Mouse (Mus musculus) adrenal gland, postnatal 36 days (tissue): ENCODE results near the gene Map2k6. TPM values are rescaled to one million over a fixed set of nuclear protein-coding genes. Genes with fewer than 3 reads are reported as not detected.

Source experiments
- DNase-seq, 2 experiments: peaks; one replicate each; pipeline ENCODE4 v3.0.0; 2021; ENCODE audit warnings: mixed read lengths in 1 of 2
- total RNA-seq, 2 experiments: library from RNA; stranded (reverse); gene quantifications; 2 replicates each; pipeline ENCODE4 v1.2.3; 2021

Gene Map2k6
- total RNA-seq, 2 experiments from 2014 or later: 2.0 to 6.4 TPM

DNA sequence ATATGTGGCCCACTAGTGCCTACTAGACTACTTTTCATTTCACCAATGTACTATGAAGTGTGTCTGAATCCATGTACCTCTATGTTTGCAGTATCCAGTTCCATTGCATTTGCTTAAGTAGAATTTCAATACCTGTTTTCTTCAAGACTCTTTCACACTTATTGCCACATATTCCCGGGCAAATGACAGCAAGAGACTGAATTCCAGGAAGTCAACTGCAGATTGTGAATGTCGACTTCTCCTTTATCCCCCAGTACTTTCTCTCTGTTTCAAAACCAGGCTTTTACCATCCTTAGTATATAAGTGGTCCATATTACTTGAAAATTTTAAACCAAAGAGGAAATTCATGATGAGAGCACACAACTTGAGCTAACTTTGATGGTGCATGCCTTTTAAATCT lies 4.7 kb downstream of the Map2k6 start:
- DNase-seq: no peak

DNA sequence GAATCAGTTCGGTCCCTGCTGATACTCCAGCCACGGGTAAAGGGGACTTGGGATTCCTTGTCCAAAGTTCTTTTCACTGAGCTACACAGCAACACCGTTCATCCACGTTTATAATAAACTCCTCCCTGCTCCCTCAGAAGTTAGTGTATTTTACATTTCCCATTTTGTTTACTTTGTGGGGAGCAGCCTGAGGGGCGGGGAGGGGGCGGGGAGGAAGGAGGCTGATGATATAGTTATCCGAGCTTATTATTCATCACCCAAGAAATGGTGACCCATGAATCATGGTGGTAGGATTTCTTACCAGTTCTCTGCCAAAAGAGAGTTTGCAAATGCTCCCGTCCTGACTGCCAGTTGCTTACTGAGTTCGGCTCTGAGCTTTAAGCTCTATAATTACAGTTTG lies 6.7 kb downstream of the Map2k6 start:
- DNase-seq: no peak

DNA sequence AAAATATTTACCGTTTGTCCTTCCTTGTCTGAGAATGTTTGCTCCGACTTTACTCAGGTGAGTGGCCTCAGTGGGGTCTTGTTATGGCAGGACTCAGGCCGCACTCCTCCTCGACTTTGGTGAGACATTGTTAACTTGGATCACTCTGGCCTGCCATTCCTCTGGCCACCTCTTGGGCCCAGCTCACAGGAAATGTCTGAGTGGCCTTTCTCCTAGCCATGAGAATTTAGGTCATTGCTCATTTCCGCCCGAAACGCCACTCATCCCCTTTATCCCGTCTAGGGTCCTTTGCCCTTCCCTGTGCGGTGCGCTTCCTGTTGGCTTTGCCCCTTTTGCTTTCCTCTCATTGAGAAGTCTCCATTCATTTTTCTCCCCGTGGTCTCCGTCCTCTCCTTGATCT lies 10.2 kb downstream of the Map2k6 start:
- DNase-seq: no peak

DNA sequence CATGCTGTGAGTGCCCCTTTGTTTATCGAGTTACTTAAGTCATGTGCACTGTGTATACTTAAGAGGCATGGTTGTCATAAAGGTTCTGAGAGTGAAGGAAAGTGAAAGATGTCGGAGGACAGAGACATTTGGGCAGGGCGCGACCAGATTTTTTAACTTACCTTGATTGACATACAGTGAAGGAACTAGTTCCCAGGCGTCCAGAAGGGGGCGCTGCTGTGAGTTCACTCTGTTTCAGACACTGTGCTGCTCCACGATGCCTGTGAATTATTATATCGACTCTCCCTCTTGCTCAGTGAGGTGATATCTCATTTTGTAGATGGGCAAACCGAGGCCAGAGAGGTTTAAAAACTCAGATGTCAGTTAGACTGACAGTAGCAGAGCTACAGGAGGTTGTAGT lies 10.9 kb downstream of the Map2k6 start:
- DNase-seq: peak; percentile 61 to 68

DNA sequence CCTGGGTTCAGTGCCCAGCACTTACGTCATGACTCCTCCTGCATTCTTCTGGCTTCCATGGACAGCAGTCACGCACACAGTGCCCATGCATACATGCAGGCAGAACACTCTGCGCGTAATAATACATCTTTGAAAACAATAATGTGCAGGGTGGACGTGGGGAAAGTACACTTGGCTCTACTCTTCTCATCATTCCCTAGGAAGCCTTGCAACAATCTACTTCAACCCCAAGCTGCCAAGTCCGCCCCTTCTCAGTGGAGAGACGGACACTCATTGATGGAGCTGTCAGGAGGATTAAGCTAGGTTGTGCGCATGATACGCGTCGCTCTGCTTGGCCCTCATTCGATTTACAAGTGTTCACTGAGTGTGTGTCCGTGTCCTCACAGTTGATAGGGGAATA lies 12.7 kb downstream of the Map2k6 start:
- no peak for DNase-seq

DNA sequence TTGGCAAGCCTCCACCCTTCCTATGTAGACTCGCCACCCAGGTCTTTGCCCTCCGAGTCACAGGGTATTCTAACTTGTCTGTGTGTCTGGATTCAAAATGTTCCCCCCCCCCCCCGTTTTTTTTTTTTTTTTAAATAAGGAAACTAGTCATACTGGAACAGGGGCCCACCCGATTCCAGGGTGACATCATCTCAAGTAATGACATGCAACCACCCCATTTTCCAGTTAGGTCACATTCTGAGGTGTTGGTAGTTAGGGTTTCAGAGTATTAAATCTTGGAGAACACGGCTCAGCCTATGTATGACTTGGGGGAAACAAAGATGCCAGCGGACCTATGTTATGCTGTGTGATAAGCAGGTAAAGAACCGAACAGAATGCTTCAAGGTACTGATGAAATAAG lies 15.3 kb downstream of the Map2k6 start:
- no peak for DNase-seq

DNA sequence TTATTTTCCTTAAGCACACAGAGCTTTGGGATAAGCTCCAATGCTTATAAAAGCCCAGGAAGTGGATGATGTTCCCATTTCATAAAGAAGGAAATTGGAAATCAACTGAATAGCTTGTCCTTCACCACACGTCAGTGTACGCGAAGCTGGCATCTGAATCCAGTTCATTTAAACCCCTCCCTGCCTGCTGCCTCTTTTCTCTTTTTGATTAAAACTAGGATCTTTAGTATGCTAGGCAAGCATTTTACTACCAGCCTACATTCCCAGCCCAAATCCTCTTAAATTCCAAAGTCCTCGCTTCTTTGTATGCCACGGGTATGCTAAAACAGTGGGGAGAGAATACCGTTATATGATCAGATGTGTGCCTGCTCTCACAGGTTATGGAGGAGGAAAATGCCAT lies 17.8 kb downstream of the Map2k6 start:
- DNase-seq: no peak

DNA sequence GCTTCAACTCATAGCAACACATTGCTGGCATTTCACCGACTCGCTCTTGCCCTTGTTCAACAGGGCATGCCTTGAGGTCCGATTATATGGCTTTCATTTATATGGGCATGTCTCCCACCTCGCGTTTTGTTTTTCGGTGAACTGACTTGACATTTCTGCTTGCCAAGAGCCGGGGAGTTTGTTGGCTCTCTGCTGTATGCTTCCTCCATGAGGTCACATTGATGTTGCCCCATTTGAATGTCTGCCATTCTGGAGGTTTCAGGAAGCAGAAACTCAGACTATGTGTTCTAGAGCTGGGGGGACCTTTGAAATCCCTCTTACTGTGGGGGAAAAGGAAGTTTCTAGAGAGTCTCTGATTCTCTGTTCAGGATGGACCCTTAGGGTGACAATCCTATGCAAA lies 21.5 kb downstream of the Map2k6 start:
- no peak for DNase-seq

DNA sequence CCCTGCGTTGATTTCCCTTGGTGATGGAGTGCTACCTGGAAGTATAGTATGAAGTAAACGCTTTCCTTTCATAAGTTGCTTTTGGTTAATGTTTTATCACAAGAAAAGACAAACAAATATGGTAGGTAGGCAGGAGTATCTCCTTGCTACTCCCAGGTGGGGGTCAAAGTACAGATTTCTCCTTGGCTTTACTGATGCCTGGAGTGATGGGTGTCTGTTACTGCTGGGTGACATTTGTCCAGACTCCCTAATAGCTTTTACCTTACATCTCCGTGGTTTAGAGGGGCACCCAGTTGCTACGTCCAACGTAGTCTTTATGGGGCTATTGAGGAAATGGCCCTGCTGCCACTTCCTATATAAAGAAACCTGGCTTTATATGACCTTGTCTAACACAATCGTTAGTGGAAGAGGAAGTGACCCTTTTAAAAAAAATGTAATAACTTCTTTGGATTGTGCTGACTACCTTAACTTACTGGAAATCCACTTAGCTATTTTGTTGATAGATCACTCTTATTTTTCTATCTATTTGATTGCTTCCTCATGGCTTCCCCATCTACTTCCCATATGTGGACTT lies 27.7 kb downstream of the Map2k6 start:
- no peak for DNase-seq

DNA sequence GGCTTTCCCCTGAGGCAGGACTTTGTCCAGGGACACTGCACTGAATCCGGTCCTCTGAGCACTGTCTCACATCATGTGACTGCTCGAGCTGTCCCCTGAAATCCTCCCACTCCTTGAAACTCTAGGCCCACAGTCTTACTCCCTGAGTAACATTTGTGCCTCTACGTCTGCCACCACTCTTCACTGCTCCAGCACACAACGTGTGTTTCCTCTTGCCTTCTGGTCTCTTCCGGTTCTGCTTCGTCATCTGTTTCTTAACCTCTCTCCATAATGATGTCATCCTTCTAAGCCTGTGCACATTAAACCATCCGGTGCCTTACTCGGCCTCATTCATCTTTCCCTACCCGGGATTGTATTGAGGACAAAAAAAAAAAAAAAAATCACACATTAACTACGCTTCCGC lies 28.2 kb downstream of the Map2k6 start:
- DNase-seq: peak; percentile 10 to 16

DNA sequence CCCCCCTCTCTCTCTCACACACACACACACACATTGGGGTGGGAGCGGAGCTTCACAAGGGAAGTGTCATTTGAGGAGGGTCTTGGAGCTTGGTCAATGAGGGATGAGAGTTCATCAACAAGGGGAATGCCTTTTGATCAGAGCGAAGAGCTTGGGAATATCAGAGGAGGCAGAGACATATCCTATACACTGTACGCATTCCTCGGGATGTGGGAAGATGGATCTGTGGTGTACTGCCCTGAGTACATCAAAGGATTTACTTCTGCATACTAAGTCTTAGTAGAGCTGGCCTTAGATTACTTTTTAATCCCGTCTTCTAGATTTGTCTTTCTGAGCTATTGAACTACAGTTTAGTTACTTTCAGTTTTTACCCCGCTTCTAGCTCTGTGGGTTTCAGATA lies 30.1 kb downstream of the Map2k6 start:
- DNase-seq: no peak

DNA sequence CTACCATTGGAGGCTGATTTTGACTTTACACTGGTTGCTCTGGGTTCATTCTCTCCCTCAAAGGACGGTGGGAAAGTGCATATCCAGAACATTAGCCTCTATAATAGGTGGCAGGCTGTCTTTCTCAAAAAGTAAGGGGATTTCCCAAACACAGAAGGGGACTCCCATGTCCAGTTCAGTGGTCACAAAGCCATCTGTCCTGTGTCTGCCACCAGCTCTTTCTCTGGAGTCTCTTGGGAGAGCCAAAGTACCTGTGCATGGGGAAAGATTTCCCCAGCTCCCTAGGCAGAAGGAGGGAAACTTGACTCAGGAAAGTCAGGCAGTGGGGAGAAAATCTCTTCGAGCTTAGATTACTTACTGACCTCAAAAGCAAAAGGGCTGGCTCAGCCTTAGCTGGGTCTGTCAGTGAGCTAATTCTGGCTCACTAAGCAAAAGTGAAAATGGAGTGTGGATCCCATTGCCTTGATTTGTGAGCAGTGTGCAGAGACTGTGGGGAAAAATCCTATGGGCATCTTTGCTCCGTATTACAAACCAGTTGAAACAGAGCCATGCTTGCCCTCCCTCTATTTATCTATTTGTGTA lies 31.0 kb downstream of the Map2k6 start:
- no peak for DNase-seq

DNA sequence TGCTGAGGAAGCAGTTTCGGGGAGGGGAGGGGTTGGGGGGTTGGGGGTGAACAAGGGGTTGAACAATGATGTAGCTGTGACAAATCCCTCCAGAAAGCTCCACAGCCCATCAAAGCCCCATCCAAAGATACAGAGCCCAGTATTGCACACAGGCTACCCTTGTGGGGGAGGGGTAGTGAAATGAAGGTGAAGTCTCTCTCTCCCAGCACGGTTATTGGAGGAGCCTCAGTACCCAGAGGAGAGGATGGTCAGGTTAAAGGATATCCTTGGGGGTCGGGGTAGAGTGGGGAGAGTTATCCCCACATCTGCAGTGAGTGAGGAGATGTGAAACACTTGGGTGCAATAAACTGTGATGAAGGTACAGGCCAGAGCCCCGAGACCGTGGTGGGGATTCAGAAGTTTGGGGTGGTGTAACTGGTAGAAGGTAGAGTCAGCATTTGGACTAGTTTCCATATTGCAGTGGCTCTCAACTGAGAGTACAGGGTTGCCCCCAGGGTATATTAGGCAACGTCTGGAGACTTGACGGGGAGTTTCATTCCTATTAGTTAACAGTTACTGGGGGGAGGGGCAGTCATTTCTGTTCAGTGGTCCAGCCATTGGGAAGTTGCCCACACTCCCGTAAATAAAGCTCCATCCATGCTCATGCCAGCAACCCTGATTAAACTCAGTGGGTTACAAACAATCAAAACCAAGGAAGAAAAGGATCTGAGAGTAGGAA lies 37.1 kb downstream of the Map2k6 start:
- peak in 1 of 2 experiments; percentile 23 for DNase-seq

DNA sequence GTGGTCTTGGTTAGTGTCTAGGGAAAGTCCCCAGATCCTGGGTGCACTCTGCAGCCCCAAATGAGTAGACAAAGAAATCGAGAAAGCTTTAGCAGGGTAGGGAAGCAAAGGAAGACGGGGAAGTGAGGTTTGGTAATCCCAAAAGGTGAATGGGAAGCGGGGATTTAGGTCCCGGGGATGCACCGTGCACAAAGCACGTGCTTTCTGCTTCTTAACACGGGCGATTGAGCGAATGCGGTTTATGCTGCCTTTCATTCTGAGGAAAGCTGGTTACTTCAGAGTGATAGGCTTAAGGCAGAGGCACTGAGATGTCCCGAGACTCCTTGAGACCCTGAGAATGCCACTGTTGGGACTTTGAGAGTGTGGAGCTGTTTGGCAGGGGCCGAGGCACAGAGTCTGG lies 38.1 kb downstream of the Map2k6 start:
- DNase-seq: no peak

DNA sequence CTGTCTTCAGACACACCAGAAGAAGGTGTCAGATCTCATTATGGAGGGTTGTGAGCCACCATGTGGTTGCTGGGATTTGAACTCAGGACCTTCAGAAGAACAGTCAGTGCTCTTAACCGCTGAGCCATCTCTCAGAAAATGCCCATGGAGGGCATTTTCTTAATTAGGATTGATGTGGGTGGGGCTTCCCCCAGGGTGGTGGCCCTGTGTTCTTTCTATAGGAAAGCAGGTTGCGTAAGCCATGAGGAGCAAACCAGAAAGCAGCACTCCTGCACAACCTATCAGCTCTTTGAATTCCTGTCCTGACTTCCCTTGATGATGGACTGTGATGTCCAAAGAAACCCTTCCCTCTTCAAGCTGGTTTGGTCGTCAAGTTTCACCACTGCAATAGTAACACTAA lies 39.2 kb downstream of the Map2k6 start:
- DNase-seq: no peak

DNA sequence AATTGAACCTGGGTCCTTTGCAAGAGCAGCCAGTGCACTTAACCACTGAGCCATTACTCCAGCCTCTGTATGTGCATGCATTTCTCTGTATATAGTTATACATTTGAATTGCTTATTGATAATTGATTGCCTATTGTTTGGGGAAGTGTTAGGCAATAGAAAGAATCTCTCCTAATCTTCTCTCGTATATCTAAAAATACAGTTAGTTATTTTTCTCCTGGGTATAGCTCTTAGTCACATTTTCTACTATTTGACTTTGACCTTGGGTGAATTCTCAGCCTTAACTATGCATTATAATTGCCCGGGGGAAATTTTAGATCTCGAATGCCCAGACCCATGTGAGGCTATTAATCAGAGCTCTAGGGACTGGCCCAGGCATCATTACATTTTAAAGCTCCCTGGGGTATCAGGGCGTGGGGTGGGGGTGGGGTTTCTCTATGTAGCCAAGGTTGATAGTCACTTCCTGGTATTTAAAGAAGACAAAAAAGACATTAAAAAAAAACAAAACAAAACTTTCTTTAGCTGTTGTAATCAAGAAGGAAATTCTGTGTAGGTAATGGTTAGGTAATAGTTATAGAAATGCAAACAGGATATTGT lies 39.9 kb downstream of the Map2k6 start:
- no peak for DNase-seq

DNA sequence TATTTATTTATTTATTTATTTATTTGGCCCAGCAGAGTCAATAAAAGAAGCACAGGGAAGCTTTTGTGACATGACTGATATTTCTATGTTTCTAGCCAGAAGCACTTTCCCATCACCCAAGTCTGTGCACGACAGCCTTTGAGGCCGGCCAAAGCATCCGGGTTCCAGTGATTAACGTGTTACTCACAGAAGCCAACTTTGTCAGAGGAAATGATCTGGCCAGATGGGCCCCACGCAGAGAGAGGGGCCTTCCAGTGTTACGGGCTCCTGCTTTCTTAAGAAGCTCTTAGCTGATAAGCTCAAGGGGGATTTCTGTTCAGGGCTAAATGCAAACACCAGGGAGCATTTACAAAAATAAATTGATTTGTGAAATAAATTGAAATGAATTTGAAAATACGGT lies 40.4 kb downstream of the Map2k6 start:
- DNase-seq: no peak

DNA sequence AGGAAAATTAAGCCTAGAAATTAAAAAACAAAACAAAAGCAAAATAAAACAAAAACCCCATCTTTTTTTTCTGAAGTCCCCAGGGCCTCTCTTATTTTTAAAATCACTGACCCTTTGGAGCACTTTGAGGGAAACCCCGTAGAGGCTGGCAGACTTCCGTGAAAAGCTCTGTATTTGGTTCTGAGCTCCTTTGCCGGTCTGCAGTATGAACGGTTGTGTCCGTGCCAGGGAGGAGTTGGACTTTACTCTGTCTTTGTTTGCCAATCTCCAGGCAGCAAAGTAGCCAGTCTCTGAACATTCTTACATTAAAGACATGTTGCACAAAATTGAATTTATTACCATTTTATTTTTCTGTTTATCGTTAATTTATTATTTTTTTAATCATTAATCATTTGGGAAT lies 45.7 kb downstream of the Map2k6 start:
- DNase-seq: peak in 1 of 2 experiments; percentile 14

DNA sequence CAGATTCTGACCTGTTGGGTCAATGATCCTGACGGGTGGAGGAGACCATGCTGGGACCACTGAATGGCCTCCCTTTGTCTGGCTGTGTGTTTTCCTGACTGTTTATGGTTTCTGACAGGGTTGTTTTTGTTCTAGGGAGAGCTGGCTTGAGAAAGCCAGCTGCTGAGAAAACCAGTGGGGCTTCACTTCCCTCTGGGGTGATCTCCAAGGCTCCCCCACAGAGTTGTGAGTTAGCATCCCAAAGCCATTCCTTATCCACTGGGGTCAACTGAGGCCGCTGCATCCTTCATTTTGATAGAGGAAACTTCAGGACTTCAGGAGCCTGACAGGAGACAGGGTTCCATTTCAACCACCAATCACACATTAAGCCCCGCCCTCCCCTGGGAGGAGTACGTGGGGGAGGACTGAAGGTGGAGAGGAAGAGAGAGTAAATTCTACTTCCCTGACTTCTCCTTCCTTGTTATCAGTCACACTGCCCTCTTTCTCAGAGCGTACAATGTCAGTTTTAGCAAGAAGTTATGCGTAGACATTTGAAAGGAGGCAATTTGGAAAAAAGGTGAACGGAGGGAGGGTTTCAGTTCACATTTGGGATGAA lies 49.3 kb downstream of the Map2k6 start:
- DNase-seq: peak; percentile 24 to 46

DNA sequence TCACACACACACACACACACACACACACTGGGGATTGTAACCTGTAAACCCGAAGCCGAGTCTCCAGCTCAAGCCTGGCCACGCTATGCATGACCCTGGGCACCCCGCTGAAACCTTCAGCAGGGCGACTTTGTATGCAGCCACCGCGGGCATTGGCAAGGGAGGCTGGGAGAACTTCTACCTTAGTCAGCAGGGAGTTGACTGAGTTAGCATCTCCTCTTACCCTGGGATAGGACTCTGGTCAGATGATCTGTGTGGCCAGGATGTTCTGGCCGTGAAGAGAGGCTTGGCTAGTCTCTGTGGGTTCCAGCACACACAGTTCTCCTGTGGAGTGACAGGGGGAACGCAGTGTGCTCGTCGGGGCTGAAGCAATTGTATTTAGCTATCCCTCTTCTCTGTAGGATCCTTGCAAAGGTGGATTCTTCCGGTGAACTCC lies 49.8 kb downstream of the Map2k6 start:
- peak; percentile 23 to 36 for DNase-seq

DNA sequence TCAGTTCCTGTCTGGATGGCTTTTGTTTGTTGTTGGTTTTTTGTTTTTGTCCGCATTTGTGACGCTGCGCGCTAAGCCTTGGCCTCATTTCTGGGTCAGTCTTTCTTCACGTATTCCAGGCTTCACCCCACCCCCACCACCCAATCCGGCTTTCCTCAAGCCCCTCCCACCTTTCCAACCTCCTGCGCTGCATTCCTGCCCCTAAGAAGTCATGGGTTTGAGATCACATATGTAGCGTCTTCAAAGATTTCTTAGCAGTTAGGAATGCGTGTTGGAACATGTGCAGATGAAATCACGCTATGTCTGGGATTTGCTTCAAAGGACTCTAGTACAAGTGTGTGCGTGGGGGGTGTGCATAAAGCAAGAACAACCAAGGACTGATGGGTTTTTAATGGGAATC lies 50.3 kb downstream of the Map2k6 start:
- DNase-seq: no peak

DNA sequence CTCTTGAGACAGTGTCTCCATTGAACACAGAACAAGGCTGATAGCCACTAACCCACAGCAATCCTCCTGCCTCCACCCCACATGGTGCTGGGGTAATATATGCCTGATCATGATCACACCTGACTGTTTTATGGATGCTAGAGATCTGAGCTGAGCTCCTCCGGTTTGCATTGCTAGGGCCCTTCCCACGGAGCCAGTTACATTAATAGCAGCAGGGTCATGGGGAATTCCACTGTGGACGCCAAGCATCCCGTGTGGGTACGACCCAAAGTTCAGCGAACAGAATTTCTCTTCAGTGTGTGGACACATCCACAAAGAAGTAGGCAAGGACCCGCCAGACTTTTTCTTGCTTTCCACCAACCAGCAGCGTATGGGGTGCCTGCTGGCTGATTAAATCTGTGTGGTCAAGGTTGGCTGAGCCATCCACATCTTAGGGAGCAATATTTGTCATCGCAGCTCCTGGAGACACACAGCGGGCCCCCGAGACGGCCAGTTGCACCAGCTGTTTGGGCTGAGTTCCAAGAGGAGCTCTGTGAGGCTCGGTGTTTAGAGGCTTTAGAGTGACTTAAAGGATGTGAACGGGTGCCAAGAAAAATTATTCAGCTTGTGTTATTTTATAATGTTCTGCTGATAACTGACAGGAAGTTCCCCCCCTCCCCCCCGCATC lies 51.3 kb downstream of the Map2k6 start:
- DNase-seq: peak; percentile 45 to 60

DNA sequence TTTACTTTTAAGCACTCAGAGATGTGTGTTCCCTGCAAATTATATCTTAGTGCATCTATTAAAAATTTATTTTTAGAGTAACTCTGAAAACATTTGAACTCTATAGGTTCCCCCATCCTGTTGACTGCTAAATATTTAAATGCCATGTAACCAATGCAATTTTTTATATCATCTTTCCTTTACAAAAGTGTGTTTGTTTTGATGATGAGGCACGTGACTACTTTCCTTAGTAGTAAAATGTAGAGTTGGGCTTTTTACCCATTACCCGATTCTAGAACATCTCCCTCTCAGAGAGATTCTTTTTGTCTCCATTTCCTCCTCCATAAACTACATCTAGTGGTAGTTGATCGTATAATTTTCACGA lies 51.8 kb downstream of the Map2k6 start:
- no peak for DNase-seq
